Mouse (Mus musculus) lung, postnatal 0 days (tissue): ENCODE results near the gene Mcee.

ENCODE experiments used
- CTCF ChIP-seq: IDR thresholded peaks from 2 replicates; pipeline ENCODE4 v1.5.1; 2016; ENCODE audit warnings: antibody characterized with exemption, mild to moderate bottlenecking
- EP300 ChIP-seq: IDR thresholded peaks from 2 replicates; pipeline ENCODE4 v1.6.1; 2016; ENCODE audit warnings: antibody characterized with exemption, mild to moderate bottlenecking, control low read depth

DNA sequence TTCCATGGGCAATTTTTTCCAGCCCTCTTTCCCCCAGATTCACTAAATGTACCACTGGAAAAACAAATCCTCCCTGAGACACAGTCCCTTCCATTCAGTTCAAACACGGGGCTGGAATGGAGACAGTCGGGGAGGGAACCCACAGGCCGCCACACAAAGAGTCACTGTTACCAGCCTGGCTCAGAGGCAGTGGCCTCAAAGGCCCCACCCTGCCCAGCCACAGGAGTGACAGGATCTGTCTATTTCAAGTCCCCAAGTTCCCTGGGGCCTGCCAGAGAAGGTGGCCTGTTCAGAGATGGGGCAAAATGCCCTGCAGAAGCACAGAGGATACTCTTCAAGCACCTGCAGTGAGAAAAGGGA is 31.8 kb upstream of the Mcee start:
- TF ChIP-seq CTCF (no peak), EP300 (no peak)
